Mouse (Mus musculus) forebrain, embryonic 14.5 days (tissue): Measurements from ENCODE around the gene Ndufaf3. TPM values are rescaled to one million over a fixed set of nuclear protein-coding genes. Genes with fewer than 3 reads are reported as not detected.
"Not testable (repeated sequence)": the region's sequence is repeated elsewhere in the genome, so short reads cannot be mapped to it uniquely, and the experiment has no call there.

Experiments
- ATAC-seq: fragments of 200-750 bp; cut with Nextera tagmentation; 2 replicates; pipeline ENCODE4 v1.8.0; 2017; ENCODE audit warnings: mild to moderate bottlenecking, moderate library complexity
- DNase-seq: peaks from one replicate; pipeline ENCODE4 v3.0.0-alpha.2; 2015; ENCODE audit warnings: low spot score
- H3K27ac ChIP-seq: fragments of 300-500 bp; sonication (generic); 2 replicates; pipeline ENCODE4 v1.5.1; 2014; ENCODE audit warnings: low read depth, mild to moderate bottlenecking, control low read depth, low read length, moderate library complexity
- H3K27me3 ChIP-seq: fragments of 300-500 bp; sonication (generic); replicated peaks from 2 replicates; pipeline ENCODE4 v1.6.1; 2014; ENCODE audit warnings: low read length, control low read depth, mixed read lengths; ENCODE audit not compliant: control insufficient read depth, insufficient read depth
- H3K36me3 ChIP-seq: fragments of 300-500 bp; sonication (generic); 2 replicates; pipeline ENCODE4 v1.6.1; 2014; ENCODE audit warnings: low read length, control low read depth; ENCODE audit not compliant: control insufficient read depth, insufficient read depth
- H3K4me1 ChIP-seq: fragments of 300-500 bp; sonication (generic); 2 replicates; pipeline ENCODE4 v1.6.1; 2014; ENCODE audit warnings: antibody characterized with exemption, low read length, control low read depth; ENCODE audit not compliant: control insufficient read depth, insufficient read depth
- H3K4me2 ChIP-seq: fragments of 300-500 bp; sonication (generic); 2 replicates; pipeline ENCODE4 v1.6.1; 2014; ENCODE audit warnings: mild to moderate bottlenecking, control low read depth, low read length
- H3K4me3 ChIP-seq: fragments of 300-500 bp; sonication (generic); 2 replicates; pipeline ENCODE4 v1.5.1; 2014; ENCODE audit warnings: low read depth, low read length, control low read depth
- H3K9ac ChIP-seq: fragments of 300-500 bp; sonication (generic); 2 replicates; pipeline ENCODE4 v1.6.1; 2014; ENCODE audit warnings: mild to moderate bottlenecking, low read length, control low read depth, moderate library complexity
- H3K9me3 ChIP-seq: fragments of 300-500 bp; sonication (generic); replicated peaks from 2 replicates; pipeline ENCODE4 v1.6.1; 2016; ENCODE audit warnings: low read length, control low read depth, mixed read lengths; ENCODE audit not compliant: control insufficient read depth
- WGBS: fragments of 180-500 bp; shearing (Covaris S2); extraction: QIAGEN DNeasy Blood & Tissue Kit; methylation state at CpG from one replicate; pipeline ENCODE4 v1.1.7; 2014; 5-methylcytosine and 5-hydroxymethylcytosine counted together
- polyA plus RNA-seq: library from polyadenylated mRNA; unstranded; fragments of >200 nt; fragmentation: Nextera tagmentation; extraction: Ambion mirVana; gene quantifications from 2 replicates; pipeline ENCODE4 v1.2.1, GENCODE M21; 2014

The Ndufaf3 gene
- polyA plus RNA-seq = 82.7 and 105 TPM in 2 replicates

DNA sequence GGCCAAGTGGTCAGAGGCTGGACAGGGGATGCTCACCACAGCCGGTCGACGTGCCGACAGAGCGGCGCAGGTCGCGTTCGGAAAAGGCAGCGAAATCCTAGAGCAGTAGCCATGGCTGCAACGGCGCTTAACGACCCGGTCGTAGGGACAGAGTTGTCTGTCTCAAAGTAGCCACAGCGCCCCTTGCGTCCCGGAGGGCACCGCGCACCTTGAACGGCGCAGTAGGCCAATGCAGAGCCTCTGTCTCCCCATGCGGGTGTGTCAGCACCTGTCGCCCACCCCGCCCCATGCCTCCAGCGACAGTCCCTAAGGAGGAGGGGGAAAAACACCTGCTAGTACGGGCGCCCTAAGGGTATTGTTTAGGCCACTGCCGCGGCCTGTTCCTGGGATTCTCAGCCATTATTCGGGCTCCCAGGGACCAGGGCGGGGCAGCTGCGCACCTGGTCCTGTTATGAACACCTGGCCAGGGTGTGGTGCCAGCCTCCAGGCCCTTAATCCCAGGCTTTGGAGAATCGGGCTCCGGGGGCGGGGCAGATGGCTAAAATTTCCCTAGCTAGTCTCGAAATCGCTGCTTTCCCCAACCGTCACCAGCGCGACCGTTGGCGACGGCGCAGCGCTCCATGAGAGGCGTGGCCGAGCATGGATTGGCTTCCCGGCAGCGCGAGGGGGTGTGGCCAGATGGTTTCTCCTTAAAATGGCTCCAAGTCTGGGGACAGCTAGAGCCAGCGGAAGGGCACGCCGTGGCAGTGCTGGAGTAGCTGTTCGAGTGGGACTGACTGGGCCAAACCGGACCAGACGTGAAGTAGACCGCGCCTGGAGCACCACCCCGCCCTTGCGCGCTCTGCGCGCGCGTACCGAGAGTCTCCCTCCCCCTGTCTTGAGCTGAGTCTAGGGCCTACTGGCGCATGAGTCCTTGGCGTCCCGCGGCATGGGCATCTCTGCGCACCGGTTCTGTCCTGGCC, at the start of gene Ndufaf3:
Ndufaf3 (minus strand) TSS at position 620 of the 962 bp plus-strand sequence.
- no peaks in the 10 kb centered on the region for H3K27me3 ChIP-seq
- peak within 1 kb of the TSS; percentile 95 for H3K27ac ChIP-seq
- H3K9ac ChIP-seq = peak within 1 kb of the TSS; percentile 82
- WGBS = under 1% methylated on average over 71 of the region's 73 CpGs
- H3K4me2 ChIP-seq = peak within 1 kb of the TSS; percentile 99
- peak within 1 kb of the TSS; percentile 72 for H3K4me3 ChIP-seq
- peaks cover 53% of the 10 kb centered on the region for H3K36me3 ChIP-seq
- no peaks in the 10 kb centered on the region for H3K9me3 ChIP-seq
- DNase-seq (peak; percentile 98), ATAC-seq (peak; percentile 86)
- peaks cover 21% of the 10 kb centered on the region for H3K4me1 ChIP-seq

DNA sequence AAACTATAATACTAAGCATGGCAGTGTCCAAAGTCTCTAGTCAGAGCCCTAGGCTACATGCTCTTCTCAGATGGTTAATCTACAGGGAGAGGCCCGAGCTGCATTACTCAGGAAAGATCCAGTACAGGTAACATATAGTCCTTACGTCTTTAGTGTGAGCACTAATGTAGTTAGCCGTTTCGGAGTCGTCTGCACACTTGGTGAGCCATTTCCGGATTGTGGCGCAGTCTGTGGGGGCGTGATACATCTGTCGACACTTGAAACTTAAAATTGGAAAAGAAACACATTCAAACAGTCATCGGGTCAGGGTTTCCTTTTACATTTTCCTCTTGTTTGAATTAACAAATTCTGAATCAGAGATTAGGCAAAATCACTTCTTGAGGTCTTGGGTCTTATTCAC, 44.3 kb upstream of the Ndufaf3 start:
- no peak overlapping the region for H3K27ac ChIP-seq
- WGBS = 95% methylated on average over 10 of the region's 10 CpGs

DNA sequence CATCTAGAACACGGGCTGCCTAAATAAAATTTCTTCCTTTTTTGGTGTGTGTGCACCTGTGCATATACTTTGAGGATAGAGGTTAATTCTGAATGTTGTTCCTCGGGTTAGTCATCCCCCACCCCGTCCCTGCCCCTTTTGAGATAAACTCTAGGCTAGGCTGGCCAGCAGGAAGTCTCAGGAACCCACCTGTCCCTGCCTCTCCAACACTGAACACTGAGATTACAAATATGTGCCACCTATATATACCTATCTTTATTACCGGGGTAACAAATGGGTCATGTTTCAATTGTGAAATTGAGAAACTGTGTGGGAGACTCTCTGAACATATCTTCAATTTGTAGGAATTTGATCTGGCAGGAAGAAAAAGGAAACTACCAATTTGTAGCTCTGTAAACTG, 41.7 kb upstream of the Ndufaf3 start:
- WGBS = 98% methylated on average over 4 of the region's 4 CpGs

More for the DNA sequence above, 44.3 kb upstream of the Ndufaf3 start:
- Histone ChIP-seq H3K4me1 (no peaks in the 10 kb centered on the region), H3K4me3 (no peak overlapping the region), H3K36me3 (peaks cover 91% of the 10 kb centered on the region), H3K27me3 (no peaks in the 10 kb centered on the region), H3K4me2 (no peak overlapping the region), H3K9ac (no peak overlapping the region), H3K9me3 (no peaks in the 10 kb centered on the region)
- no peak for ATAC-seq
- DNase-seq = no peak

DNA sequence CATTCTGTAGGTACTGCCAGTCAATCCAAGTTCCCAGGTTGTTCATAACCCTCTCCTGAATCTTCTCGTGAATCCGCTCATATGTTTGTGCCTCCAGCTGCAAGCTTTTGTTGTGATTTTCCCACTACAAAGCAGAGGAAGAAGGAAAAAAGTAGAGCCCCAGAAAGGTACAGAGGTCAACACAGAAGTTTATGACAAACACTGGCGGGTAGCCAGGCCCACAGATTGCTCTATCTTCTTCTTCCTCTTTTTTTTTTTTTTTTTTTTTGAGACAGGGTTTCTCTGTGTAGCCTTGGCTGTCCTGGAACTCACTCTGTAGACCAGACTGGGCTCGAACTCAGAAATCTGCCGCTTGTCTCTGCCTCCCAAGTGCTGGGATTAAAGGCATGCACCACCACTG, 40.7 kb upstream of the Ndufaf3 start:
- DNase-seq, H3K9ac ChIP-seq, H3K4me3 ChIP-seq, H3K4me2 ChIP-seq, ATAC-seq, H3K27ac ChIP-seq, H3K9me3 ChIP-seq, H3K4me1 ChIP-seq, H3K27me3 ChIP-seq: not testable (repeated sequence)
- 95% methylated on average over 5 of the region's 5 CpGs for WGBS
- peaks cover 96% of the 10 kb centered on the region for H3K36me3 ChIP-seq

More for the DNA sequence above, 41.7 kb upstream of the Ndufaf3 start:
- no peak for ATAC-seq
- no peaks in the 10 kb centered on the region for H3K27me3 ChIP-seq
- no peaks in the 10 kb centered on the region for H3K4me1 ChIP-seq
- peaks cover 96% of the 10 kb centered on the region for H3K36me3 ChIP-seq
- no peak for DNase-seq
- H3K9ac ChIP-seq = no peak overlapping the region
- no peak overlapping the region for H3K4me3 ChIP-seq
- no peak overlapping the region for H3K4me2 ChIP-seq
- H3K9me3 ChIP-seq = no peaks in the 10 kb centered on the region
- H3K27ac ChIP-seq = no peak overlapping the region

DNA sequence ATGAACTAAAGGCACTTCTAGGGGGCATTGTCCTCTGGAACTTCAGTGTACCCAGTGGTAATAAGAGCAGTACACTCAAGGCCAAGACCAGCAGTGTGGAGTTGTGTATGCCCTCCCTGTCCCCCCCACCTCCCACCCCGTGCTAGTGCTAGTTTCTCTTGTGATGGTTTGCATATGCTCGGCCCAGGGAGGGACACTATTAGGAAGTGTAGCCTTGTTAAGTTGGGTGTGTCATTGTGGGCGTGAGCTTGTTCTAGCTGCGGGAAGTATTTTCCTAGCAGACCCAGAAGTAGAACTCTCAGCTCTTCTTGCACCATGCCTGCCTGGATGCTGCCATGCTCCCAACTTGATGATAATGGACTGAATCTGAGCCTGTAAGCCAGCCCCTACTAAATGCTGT, 34.8 kb upstream of the Ndufaf3 start:
- DNase-seq = no peak
- H3K4me1 ChIP-seq = no peaks in the 10 kb centered on the region
- H3K9ac ChIP-seq = no peak overlapping the region
- H3K27ac ChIP-seq = no peak overlapping the region
- 89% methylated on average over 4 of the region's 4 CpGs for WGBS
- ATAC-seq = no peak
- H3K4me3 ChIP-seq = no peak overlapping the region
- no peaks in the 10 kb centered on the region for H3K27me3 ChIP-seq
- peaks cover 45% of the 10 kb centered on the region for H3K36me3 ChIP-seq
- no peak overlapping the region for H3K4me2 ChIP-seq
- H3K9me3 ChIP-seq = no peaks in the 10 kb centered on the region

DNA sequence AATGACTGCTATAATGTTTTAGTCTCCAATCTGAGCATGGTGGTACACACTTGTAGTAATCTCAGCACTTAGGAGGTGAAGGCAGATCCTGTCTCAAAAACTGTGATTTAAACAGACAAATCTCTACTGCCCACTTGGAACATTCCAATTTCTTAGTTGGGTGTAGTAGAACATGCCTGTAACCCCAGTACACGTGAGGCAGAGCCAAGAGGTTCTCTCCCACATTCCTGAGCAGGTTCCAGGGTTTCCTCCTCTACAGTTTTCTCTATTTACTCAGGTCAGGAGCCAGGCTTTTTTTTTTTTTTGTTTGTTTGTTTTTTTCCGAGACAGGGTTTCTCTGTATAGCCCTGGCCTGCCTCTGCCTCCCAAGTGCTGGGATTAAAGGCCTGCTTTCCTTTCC, 32.8 kb upstream of the Ndufaf3 start:
- WGBS = 69% methylated on average over 2 of the region's 2 CpGs
- no peak overlapping the region for H3K9ac ChIP-seq

DNA sequence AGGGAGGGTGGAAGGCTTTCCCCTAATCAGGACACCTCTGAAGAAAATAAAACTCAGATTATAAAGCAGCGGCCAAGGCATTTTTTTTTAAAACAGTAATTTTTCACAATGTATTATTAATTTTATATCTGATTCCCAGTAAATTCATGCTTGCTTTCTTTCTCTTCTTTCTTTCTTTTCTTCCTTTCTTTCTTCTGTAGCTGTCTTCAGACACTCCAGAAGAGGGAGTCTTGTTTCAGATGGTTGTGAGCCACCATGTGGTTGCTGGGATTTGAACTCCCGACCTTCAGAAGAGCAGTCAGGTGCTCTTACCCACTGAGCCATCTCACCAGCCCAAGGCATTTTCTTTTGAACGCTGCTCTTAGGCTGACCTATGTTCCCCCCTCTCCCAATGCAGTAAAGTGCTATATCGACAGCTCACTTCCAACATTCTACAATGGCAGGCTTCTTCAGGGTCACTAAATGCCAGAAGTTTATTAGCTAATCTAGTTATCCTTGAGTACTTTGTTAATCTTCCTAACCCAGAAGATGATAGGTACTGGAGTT, 31.9 kb upstream of the Ndufaf3 start:
- Histone ChIP-seq H3K4me3 (no peak overlapping the region), H3K4me1 (no peaks in the 10 kb centered on the region), H3K9ac (no peak overlapping the region), H3K27ac (no peak overlapping the region), H3K27me3 (no peaks in the 10 kb centered on the region), H3K9me3 (no peaks in the 10 kb centered on the region), H3K4me2 (no peak overlapping the region), H3K36me3 (peaks cover 19% of the 10 kb centered on the region)
- ATAC-seq (no peak), DNase-seq (peak; percentile 71)
- 80% methylated on average over 4 of the region's 4 CpGs for WGBS

More for the DNA sequence above, 32.8 kb upstream of the Ndufaf3 start:
- ATAC-seq (no peak), DNase-seq (no peak)
- Histone ChIP-seq H3K4me1 (no peaks in the 10 kb centered on the region), H3K9me3 (no peaks in the 10 kb centered on the region), H3K27ac (no peak overlapping the region), H3K4me3 (no peak overlapping the region), H3K4me2 (no peak overlapping the region), H3K36me3 (peaks cover 28% of the 10 kb centered on the region), H3K27me3 (no peaks in the 10 kb centered on the region)

DNA sequence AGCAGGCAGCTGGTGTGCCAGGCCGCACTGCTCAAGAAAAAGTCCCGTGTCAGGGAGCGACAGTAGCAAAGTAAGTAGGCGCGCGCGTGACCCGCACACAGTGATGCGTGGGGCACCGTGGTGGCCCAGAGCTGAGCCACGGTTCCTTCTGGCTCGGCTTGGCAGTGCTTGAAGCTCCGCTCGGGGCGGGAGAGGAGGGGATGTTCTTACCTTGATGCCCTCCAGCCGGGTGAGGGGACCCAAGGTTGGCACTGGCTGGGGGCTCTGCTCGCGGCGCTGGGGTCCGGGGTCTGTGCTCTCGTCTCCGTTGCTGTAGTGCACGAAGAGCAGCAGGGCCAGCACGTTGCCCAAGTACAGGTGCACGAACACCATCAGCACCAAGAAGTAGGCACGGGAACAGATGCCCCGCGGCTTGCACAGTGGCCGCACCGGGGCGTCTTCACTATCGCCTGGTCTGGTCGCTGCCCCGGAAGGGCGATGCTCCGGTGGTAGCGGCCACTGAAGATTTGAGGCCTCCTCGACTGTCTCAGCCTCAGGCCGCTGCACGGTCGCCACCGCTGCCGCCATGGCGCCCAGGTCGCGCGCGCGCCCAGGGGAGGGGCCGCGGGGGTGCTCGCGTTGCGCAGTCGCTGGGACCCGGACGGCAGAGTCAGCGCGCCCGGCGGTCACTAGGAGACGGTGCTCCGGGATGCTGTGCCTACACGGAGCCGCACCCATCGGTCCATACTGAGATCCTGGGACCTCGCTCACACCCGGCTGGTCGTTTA, 29.9 kb upstream of the Ndufaf3 start, which contains the start of gene P4htm:
P4htm (minus strand) TSS at position 670 of the 767 bp plus-strand sequence.
- Histone ChIP-seq H3K4me1 (no peaks in the 10 kb centered on the region), H3K4me3 (peak within 1 kb of the TSS; percentile 73), H3K27me3 (no peaks in the 10 kb centered on the region), H3K4me2 (peak within 1 kb of the TSS; percentile 91), H3K27ac (peak within 1 kb of the TSS; percentile 71; the same call in 1 of the 2 replicates), H3K9ac (peak within 1 kb of the TSS; percentile 81), H3K36me3 (0 out of 2 replicates have a peak, but pooled peaks cover 3% of the 10 kb centered on the region), H3K9me3 (no peaks in the 10 kb centered on the region)
- DNase-seq (peak; percentile 76), ATAC-seq (peak; percentile 90)
- WGBS = under 1% methylated on average over 57 of the region's 69 CpGs
